Mouse (Mus musculus) embryonic facial prominence, embryonic 10.5 days (tissue): Measurements from ENCODE around the gene Phospho2. TPM values are rescaled to one million over a fixed set of nuclear protein-coding genes. Genes with fewer than 3 reads are reported as not detected.
"Not testable (repeated sequence)": the region's sequence is repeated elsewhere in the genome, so short reads cannot be mapped to it uniquely, and the experiment has no call there.

Experiments
- DNase-seq: peaks from one replicate; pipeline ENCODE4 v3.0.0-alpha.2; 2017; ENCODE audit warnings: low spot score
- H3K27ac ChIP-seq: fragments of 300-500 bp; sonication (generic); replicated peaks from 2 replicates; pipeline ENCODE4 v1.5.1; 2016; ENCODE audit warnings: mild to moderate bottlenecking
- H3K27me3 ChIP-seq: fragments of 300-500 bp; sonication (generic); replicated peaks from 2 replicates; pipeline ENCODE4 v1.6.1; 2016; ENCODE audit warnings: low read depth, mild to moderate bottlenecking; ENCODE audit not compliant: poor library complexity, severe bottlenecking
- H3K36me3 ChIP-seq: fragments of 300-500 bp; sonication (generic); replicated peaks from 2 replicates; pipeline ENCODE4 v1.6.1; 2016; ENCODE audit warnings: mild to moderate bottlenecking, moderate library complexity
- H3K4me1 ChIP-seq: fragments of 300-500 bp; sonication (generic); 2 replicates; pipeline ENCODE4 v1.6.1; 2016
- H3K4me3 ChIP-seq: fragments of 300-500 bp; sonication (generic); 2 replicates; pipeline ENCODE4 v1.5.1; 2016; ENCODE audit warnings: mild to moderate bottlenecking, moderate library complexity
- H3K9me3 ChIP-seq: fragments of 300-500 bp; sonication (generic); 2 replicates; pipeline ENCODE4 v1.6.1; 2016; ENCODE audit warnings: mild to moderate bottlenecking
- WGBS: fragments of 180-500 bp; shearing (Covaris S2); methylation state at CpG from one replicate; pipeline ENCODE4 v1.1.7; 2016; 5-methylcytosine and 5-hydroxymethylcytosine counted together
- polyA plus RNA-seq: library from polyadenylated mRNA; unstranded; fragments of >200 nt; fragmentation: Nextera tagmentation; extraction: Ambion mirVana; gene quantifications from 2 replicates; pipeline ENCODE4 v1.2.1, GENCODE M21; 2016

Gene Phospho2
- polyA plus RNA-seq, 1 experiment from 2014 or later, result 26.1 TPM

DNA sequence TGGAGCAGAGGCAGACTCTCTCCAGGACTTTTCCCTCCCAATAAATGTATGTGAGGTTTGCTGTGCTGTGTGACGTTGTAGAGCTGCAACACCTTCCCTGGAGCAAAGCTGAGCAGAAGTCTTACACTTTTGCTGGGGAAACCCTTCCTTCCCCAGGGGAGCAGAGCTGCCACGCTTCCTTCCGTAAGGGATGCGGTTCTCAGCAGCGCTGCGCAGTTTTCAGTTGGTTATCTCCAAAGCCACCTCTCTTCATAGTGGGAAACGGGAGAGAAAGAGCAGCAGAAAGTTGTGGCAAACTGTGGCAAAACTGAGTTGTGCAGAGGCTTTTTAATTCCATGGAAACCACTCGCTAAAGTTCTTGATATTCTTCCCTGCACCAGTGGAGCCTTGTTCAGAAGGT is 14.3 kb downstream of the Phospho2 start:
- no peaks in the 10 kb centered on the region for H3K9me3 ChIP-seq
- 58% methylated on average over 8 of the region's 8 CpGs for WGBS
- H3K36me3 ChIP-seq, result no peaks in the 10 kb centered on the region
- H3K4me3 ChIP-seq, result no peak overlapping the region
- 0 out of 2 replicates have a peak, but pooled peaks cover 2% of the 10 kb centered on the region for H3K27me3 ChIP-seq
- peaks cover 5% of the 10 kb centered on the region; the same call in 1 of the 2 replicates for H3K4me1 ChIP-seq
- DNase-seq, result no peak
- no peak overlapping the region for H3K27ac ChIP-seq

DNA sequence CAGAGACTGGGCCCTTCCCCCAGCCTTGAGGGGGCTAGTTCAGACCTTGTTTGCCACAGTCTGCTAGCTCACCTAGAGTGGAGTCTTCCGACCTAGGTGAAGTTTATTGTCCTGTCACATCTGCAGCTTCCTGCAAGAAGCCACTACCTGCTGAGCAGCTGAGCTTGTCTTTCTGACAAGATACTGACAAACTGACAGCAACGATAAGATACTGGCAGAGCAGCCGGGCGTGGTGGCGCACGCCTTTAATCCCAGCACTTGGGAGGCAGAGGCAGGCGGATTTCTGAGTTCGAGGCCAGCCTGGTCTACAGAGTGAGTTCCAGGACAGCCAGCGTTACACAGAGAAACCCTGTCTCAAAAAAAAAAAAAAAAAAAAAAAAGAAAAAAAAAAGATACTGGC is 15.2 kb downstream of the Phospho2 start:
- H3K27me3 ChIP-seq, H3K4me3 ChIP-seq, H3K4me1 ChIP-seq, DNase-seq, H3K36me3 ChIP-seq, H3K27ac ChIP-seq, H3K9me3 ChIP-seq: not testable (repeated sequence)
- 91% methylated on average over 9 of the region's 9 CpGs for WGBS

DNA sequence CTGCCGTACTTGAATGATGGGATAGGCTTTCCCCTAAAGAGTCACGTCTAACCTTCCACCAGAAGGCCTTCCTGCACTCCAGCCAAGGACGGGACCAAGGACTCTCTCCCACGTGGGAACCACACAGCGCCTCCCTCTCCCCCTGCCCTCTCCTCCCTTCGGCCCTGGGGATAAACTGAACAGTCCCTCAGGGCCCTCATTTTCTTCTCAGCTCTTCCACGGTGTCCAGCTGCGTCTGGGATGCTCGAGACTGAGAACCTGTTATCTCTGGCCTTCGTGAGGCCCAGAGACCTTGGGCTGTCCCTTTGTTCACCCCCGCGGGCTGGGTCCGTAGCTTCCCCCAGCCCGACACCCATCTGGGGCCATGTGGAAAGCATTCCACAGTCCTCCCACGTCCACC is 20.7 kb downstream of the Phospho2 start:
- no peaks in the 10 kb centered on the region for H3K36me3 ChIP-seq
- H3K27me3 ChIP-seq, result no peaks in the 10 kb centered on the region
- H3K9me3 ChIP-seq, result no peaks in the 10 kb centered on the region
- WGBS, result 68% methylated on average over 15 of the region's 15 CpGs
- H3K4me1 ChIP-seq, result no peaks in the 10 kb centered on the region
- no peak for DNase-seq
- no peak overlapping the region for H3K27ac ChIP-seq
- H3K4me3 ChIP-seq, result no peak overlapping the region

DNA sequence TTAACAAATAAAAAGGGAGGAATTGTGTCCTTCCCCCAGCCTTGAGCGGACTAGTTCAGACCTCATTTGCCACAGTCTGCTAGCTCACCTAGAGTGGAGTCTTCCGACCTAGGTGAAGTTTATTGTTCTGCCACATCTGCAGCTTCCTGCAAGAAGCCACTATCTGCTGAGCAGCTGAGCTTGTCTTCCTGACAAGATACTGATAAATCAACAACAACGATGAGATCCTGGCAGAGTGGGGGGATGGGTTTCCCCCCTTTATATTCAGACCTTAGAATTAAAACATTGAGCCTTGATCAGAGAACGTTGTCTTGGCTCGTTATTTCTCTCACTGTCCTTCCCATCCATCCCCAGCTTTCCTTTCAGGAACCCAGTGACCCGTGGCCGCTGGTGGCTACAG is 21.9 kb downstream of the Phospho2 start:
- not testable (repeated sequence) for H3K27ac ChIP-seq, H3K4me1 ChIP-seq, H3K4me3 ChIP-seq, H3K27me3 ChIP-seq, DNase-seq, H3K9me3 ChIP-seq, H3K36me3 ChIP-seq
- 76% methylated on average over 7 of the region's 7 CpGs for WGBS

- Histone ChIP-seq H3K27ac (no peak overlapping the region), H3K36me3 (no peaks in the 10 kb centered on the region), H3K4me1 (peaks cover 2% of the 10 kb centered on the region), H3K9me3 (no peaks in the 10 kb centered on the region), H3K27me3 (no peaks in the 10 kb centered on the region), H3K4me3 (no peak overlapping the region)
- no peak for DNase-seq
- 83% methylated on average over 5 of the region's 5 CpGs for WGBS
Observed at GRCm38 (mm10) chr2:69816575-69816974, 27.2 kb downstream of the Phospho2 start.

DNA sequence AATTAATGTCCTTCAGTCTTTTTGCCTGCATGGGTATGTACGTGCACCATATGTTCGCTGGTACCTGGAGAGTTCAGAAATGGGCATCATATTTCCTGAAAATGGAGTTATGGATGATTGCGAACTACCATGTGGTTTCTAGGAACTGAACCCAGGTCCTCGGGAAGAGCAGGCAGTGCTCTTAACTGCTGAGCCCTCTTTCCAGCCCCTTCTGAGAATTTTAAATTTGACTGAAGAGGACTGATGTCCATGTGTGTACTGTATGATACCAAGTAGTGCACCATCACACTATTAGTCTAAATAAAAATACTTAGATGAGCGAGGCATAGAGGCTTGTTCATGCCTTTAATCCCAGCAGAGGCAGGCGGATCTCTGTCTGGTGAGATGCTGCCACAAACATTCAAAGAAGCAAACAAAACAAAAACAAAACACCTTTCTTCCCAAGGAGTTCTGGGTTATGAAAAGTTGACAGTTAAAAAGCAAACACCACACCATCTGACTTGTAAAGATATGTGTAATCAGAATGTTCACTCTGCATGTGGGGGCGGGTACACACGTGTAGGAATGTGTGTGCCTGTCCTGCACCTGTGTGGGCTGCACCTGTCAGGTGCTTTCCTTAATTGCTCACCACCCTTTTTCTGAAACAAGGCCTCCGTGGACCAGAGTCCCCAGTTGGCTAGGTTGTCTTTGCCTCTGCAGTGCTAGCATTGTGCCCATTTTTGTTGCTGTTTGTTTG is 29.1 kb downstream of the Phospho2 start:
- H3K27ac ChIP-seq, result no peak overlapping the region
- no peaks in the 10 kb centered on the region for H3K36me3 ChIP-seq
- no peak overlapping the region for H3K4me3 ChIP-seq
- DNase-seq, result no peak
- no peaks in the 10 kb centered on the region for H3K9me3 ChIP-seq
- WGBS, result 81% methylated on average over 9 of the region's 9 CpGs
- H3K27me3 ChIP-seq, result no peaks in the 10 kb centered on the region
- peaks cover 13% of the 10 kb centered on the region for H3K4me1 ChIP-seq

DNA sequence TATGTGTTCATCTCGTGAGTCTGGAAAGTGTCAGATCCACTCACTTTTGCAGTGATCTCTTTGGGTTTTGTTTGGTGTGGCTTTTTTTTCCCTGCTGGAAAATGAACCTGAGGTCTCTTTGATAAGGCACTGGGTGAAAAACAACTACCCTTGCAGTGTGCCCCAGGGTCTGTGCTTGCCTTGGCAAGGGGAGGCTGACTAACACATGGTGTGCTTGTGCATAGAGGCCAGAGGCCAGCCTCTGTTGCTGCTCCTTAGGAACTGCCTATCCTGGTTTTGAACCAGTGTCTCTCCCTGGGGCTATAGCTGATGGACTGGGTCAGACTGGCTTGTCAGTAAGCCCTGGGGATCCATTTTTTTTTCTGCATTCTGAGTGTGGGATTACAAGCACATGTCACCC is 30.8 kb downstream of the Phospho2 start:
- 81% methylated on average over 1 of the region's 1 CpGs for WGBS
- Histone ChIP-seq H3K4me3 (no peak overlapping the region), H3K27me3 (no peaks in the 10 kb centered on the region), H3K27ac (no peak overlapping the region), H3K4me1 (peaks cover 13% of the 10 kb centered on the region), H3K36me3 (peaks cover 11% of the 10 kb centered on the region; the same call in 1 of the 2 replicates), H3K9me3 (no peaks in the 10 kb centered on the region)
- DNase-seq, result no peak

GRCm38 (mm10) chr2:69821711-69822110 is 32.3 kb downstream of the Phospho2 start, which contains the start of gene Klhl23:
TSS of gene Klhl23 (plus strand) at chr2:69821944.
- Histone ChIP-seq H3K9me3 (no peaks in the 10 kb centered on the region), H3K27me3 (no peaks in the 10 kb centered on the region), H3K27ac (peak within 1 kb of the TSS; percentile 98), H3K4me1 (peaks cover 23% of the 10 kb centered on the region), H3K4me3 (peak within 1 kb of the TSS; percentile 85), H3K36me3 (peaks cover 19% of the 10 kb centered on the region)
- 26% methylated on average over 8 of the region's 8 CpGs for WGBS
- DNase-seq, result peak; percentile 31

DNA sequence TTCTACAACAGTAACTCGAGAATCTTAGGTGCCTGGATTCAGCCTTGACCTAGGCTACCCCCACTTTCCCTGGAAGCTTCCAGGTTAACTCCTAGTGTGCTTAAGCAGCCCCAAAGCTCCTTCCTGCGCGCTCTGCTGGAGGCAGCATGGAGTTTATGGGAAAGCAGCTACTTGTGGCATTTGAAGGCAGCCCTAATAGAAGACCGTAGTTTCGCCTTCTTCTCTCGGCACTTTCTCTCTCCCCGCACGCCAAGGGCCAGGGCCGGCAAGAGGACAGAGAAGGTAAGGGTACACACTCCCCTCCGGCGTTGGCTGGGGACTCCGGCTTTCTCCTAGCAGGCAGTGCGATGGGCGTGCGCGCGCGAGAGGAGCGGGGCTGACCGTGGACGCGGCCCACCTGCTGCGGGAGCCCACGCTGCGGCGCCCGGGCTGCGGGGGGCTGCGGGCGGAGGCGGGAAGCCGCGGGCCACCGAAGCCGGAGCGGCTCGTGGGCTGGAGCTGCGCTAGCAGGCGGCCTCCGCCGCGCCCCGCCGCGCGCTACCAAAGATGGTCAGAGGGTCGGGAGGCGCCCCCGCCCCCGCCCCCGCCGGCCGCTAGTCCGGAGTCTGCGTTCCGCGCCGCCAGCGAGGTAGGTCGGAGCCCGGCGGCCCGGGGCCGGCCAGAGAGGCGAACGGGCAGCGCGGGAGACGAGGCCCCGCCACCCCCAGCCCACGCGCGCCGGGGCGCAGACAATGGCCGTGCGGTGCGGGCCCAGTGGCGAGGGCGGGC is 33.1 kb downstream of the Phospho2 start:
- no peaks in the 10 kb centered on the region for H3K9me3 ChIP-seq
- peak overlapping the region; percentile 98 for H3K27ac ChIP-seq
- no peaks in the 10 kb centered on the region for H3K27me3 ChIP-seq
- H3K4me1 ChIP-seq, result peaks cover 24% of the 10 kb centered on the region
- under 1% methylated on average over 80 of the region's 80 CpGs for WGBS
- peak overlapping the region; percentile 85 for H3K4me3 ChIP-seq
- DNase-seq, result peak; percentile 80
- H3K36me3 ChIP-seq, result peaks cover 21% of the 10 kb centered on the region

DNA sequence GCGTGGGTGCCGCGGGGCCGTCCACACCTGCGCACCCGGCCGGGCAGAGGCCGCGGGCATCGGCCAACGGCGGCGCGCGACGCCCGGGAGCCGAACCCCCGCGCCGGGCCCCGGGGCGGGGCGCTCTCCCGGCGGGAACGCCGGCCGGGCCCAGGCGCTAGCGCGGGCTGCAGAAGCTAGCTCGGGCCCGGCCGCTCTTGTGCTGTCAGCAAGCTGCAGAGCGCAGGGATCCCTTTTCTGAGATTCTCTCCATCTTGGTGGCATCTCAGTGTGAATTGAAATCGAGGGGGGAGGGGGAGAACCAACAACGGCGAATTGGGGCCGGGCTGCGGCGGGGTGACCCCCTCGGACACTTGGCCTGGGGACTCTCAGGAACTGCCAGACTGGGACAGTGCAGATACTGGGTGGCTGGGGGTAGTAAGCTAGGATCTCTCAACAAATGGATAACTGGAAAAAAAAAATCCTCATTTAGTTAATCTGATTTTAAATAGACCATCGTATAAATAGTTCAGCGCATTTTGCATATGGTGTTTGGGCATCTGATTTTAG is 33.8 kb downstream of the Phospho2 start:
- peaks cover 29% of the 10 kb centered on the region for H3K4me1 ChIP-seq
- 3% methylated on average over 45 of the region's 45 CpGs for WGBS
- no peaks in the 10 kb centered on the region for H3K27me3 ChIP-seq
- DNase-seq, result peak; percentile 74
- H3K27ac ChIP-seq, result peak overlapping the region; percentile 98
- no peaks in the 10 kb centered on the region for H3K9me3 ChIP-seq
- peak overlapping the region; percentile 85 for H3K4me3 ChIP-seq
- H3K36me3 ChIP-seq, result peaks cover 23% of the 10 kb centered on the region

DNA sequence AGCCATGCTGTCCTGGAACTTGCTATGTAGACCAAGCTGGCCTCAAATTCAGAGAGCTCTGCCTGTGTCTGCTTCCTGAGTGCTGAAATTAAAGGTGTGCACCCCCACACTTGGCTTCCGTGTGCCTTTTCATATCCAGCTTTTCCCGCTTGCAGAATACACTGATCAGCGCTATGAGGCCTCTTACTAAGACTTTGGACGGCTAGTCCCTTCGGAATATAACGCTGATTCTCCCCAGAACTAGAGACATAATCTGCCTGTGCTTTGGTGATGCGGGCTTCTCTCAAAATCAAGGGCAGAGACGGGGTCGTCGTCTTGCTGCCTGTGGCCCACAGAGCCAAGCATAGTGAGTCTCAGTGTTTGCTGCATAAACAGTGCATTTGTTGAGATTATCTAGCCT is 36.5 kb downstream of the Phospho2 start:
- Histone ChIP-seq H3K36me3 (peaks cover 48% of the 10 kb centered on the region), H3K4me3 (no peak overlapping the region), H3K9me3 (no peaks in the 10 kb centered on the region), H3K27ac (no peak overlapping the region), H3K27me3 (no peaks in the 10 kb centered on the region), H3K4me1 (peaks cover 34% of the 10 kb centered on the region)
- DNase-seq, result no peak
- WGBS, result 85% methylated on average over 10 of the region's 10 CpGs

DNA sequence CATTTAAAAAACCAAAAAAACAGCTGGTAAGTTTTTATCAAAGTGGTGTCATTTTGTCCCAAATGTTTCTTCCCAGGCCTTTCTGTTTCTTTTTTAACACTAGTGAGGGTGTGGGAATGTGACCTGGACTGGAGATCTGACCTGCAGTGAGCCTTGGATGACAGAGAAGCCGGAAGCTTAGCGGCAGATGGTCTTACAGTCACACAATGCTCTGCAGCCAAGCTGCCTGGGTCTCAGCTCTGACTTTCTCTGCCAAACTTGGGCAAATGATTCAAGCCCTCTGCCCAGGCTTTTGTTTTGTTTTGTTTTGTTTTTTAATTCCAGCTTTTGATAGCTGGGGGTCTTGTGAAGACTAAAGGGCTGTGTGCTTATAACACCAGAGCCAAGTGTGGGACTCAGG is 37.0 kb downstream of the Phospho2 start:
- Histone ChIP-seq H3K4me1 (peaks cover 34% of the 10 kb centered on the region), H3K27ac (peak overlapping the region; percentile 35; the same call in 1 of the 2 replicates), H3K27me3 (no peaks in the 10 kb centered on the region), H3K9me3 (no peaks in the 10 kb centered on the region), H3K4me3 (no peak overlapping the region), H3K36me3 (peaks cover 53% of the 10 kb centered on the region)
- 70% methylated on average over 2 of the region's 2 CpGs for WGBS
- no peak for DNase-seq
